Mouse (Mus musculus) hindbrain, postnatal 0 days (tissue): Measurements from ENCODE around the gene Tmem123. TPM values are rescaled to one million over a fixed set of nuclear protein-coding genes. Genes with fewer than 3 reads are reported as not detected.

Source experiments
- ATAC-seq: fragments of 200-750 bp; cut with Nextera tagmentation; 2 replicates; pipeline ENCODE4 v1.8.0; 2017; ENCODE audit warnings: mild to moderate bottlenecking, moderate TSS enrichment, moderate library complexity
- DNase-seq: peaks from one replicate; pipeline ENCODE4 v3.0.0-alpha.2; 2015; ENCODE audit warnings: low spot score
- H3K27ac ChIP-seq: fragments of 300-500 bp; sonication (generic); 2 replicates; pipeline ENCODE4 v1.5.1; 2014; ENCODE audit warnings: mild to moderate bottlenecking
- H3K27me3 ChIP-seq: fragments of 300-500 bp; sonication (generic); 2 replicates; pipeline ENCODE4 v1.6.1; 2014; ENCODE audit warnings: low read length, mixed read lengths; ENCODE audit not compliant: insufficient read depth
- H3K36me3 ChIP-seq: fragments of 300-500 bp; sonication (generic); 2 replicates; pipeline ENCODE4 v1.6.1; 2014; ENCODE audit warnings: low read length, mixed read lengths; ENCODE audit not compliant: insufficient read depth
- H3K4me1 ChIP-seq: fragments of 300-500 bp; sonication (generic); 2 replicates; pipeline ENCODE4 v1.6.1; 2014; ENCODE audit warnings: antibody characterized with exemption, low read length, mixed read lengths; ENCODE audit not compliant: insufficient read depth
- H3K4me2 ChIP-seq: fragments of 300-500 bp; sonication (generic); 2 replicates; pipeline ENCODE4 v1.6.1; 2014; ENCODE audit warnings: low read depth, mild to moderate bottlenecking, low read length, moderate library complexity, mixed read lengths
- H3K4me3 ChIP-seq: fragments of 300-500 bp; sonication (generic); 2 replicates; pipeline ENCODE4 v1.5.1; 2014; ENCODE audit warnings: low read length
- H3K9ac ChIP-seq: fragments of 300-500 bp; sonication (generic); replicated peaks from 2 replicates; pipeline ENCODE4 v1.6.1; 2014; ENCODE audit warnings: mild to moderate bottlenecking, low read length, moderate library complexity, mixed read lengths
- H3K9me3 ChIP-seq: fragments of 300-500 bp; sonication (generic); 2 replicates; pipeline ENCODE4 v1.6.1; 2016; ENCODE audit warnings: low read length, mixed read lengths
- CTCF ChIP-seq: IDR thresholded peaks from 2 replicates; pipeline ENCODE4 v1.5.1; 2016; ENCODE audit warnings: antibody characterized with exemption, control low read depth, low read depth
- WGBS: fragments of 180-500 bp; shearing (Covaris S2); extraction: QIAGEN DNeasy Blood & Tissue Kit; methylation state at CpG from one replicate; pipeline ENCODE4 v1.1.7; 2014; 5-methylcytosine and 5-hydroxymethylcytosine counted together
- polyA plus RNA-seq: library from polyadenylated mRNA; unstranded; fragments of >200 nt; fragmentation: Nextera tagmentation; extraction: Ambion mirVana; gene quantifications from 2 replicates; pipeline ENCODE4 v1.2.1, GENCODE M21; 2015
- total RNA-seq: library from RNA; depleted of rRNA; stranded (reverse); fragments of >200 nt; gene quantifications from 2 replicates; pipeline ENCODE4 v1.2.3, GENCODE M21; 2014

Tmem123 gene
- total and polyA plus RNA-seq, 2 experiments from 2014 or later = 18.8 to 24.7 TPM

DNA sequence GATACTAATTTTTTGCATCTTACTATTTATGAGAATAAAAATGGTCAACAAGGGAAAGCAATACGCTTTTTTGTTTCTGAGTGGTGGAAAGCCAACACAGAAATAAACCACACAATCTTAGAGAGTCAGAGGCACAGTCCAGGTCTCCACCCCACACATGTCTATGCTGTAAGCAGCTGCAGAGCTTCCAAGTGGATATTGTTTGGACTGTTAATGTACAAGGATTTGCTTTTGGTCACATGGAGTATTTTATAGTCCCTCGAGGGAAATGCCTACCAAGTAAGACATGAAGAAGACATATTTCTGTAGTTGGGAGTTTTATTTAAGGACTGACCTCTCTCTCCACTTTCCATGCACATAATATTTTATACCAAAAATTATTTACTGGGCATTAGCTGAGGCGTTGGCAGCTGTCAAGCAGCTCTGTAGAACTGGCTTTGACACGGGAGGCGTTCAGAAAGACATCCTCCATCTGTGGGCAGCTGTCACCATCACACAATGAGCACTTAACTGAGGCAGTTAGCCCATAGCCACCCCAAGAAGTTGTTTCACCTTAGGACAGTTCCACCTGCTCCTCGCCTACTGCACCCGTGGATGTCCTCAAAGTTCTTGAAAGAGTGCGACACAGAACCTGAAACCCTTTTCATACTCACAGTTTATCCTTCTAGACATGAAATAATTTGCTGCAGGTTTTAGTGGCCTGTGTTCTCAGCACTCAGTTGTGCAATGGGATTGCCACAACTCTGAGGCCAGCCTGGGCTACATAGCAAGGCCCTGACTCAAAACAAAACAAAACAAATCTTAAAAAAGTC, 26.1 kb downstream of the Tmem123 start:
- no peak overlapping the region for H3K4me3 ChIP-seq
- H3K9me3 ChIP-seq = no peaks in the 10 kb centered on the region
- H3K27ac ChIP-seq = no peak overlapping the region
- no peak for DNase-seq
- no peak overlapping the region for H3K4me2 ChIP-seq
- 88% methylated on average over 8 of the region's 8 CpGs for WGBS
- no peaks in the 10 kb centered on the region for H3K36me3 ChIP-seq
- no peak overlapping the region for H3K9ac ChIP-seq
- no peaks in the 10 kb centered on the region for H3K4me1 ChIP-seq
- TF ChIP-seq CTCF = no peak
- ATAC-seq = no peak
- no peaks in the 10 kb centered on the region for H3K27me3 ChIP-seq

DNA sequence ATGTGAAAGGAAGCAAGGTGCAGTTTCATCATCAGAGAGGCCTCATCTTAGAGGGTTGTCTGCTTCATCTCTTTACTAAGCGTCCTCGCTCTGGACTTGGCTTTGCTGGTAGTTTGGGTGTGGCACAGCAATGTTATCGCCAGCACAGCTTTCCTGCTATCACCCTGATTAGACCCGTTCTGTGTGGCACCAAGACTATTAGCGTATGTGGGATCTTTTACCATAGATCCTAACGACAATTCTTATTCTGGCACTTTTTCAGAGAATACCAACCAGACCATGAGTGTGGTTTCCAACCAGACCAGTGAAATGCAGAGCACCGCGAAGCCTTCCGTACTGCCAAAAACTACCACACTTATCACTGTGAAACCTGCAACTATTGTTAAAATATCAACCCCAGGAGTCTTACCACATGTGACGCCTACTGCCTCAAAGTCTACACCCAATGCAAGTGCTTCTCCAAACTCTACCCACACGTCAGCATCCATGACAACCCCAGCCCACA, 26.8 kb downstream of the Tmem123 start:
- Histone ChIP-seq H3K9me3 (no peaks in the 10 kb centered on the region), H3K27ac (no peak overlapping the region), H3K4me2 (no peak overlapping the region), H3K9ac (no peak overlapping the region), H3K4me3 (no peak overlapping the region), H3K36me3 (no peaks in the 10 kb centered on the region), H3K4me1 (no peaks in the 10 kb centered on the region), H3K27me3 (no peaks in the 10 kb centered on the region)
- 96% methylated on average over 11 of the region's 11 CpGs for WGBS
- no peak for TF ChIP-seq CTCF
- DNase-seq (no peak), ATAC-seq (no peak)

DNA sequence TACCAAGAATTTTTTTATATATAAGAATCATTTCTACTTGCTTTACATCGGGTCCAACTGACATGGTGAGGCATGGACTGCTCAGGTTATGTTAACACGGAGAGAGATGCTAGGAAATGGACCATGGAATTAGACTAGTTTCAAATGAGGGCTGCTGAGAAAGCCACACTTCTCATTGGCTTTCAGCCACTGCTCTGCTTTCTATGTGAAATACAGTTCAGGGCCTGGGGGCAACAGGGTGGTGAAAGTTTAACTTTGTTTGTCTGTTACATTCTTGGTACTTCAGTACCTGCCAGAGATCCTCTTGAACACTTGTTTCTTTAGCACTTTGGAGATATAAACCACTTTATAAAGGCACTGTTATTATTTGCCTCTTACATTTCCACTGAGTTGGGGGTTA, 29.7 kb downstream of the Tmem123 start:
- ATAC-seq (no peak), DNase-seq (no peak)
- no peak overlapping the region for H3K4me3 ChIP-seq
- H3K4me1 ChIP-seq = no peaks in the 10 kb centered on the region; the same call in 1 of the 2 replicates
- no peaks in the 10 kb centered on the region for H3K27me3 ChIP-seq
- no peak overlapping the region for H3K9ac ChIP-seq
- WGBS = 87% methylated on average over 2 of the region's 2 CpGs
- no peak overlapping the region for H3K27ac ChIP-seq
- H3K36me3 ChIP-seq = no peaks in the 10 kb centered on the region
- H3K4me2 ChIP-seq = no peak overlapping the region
- TF ChIP-seq CTCF = no peak
- H3K9me3 ChIP-seq = no peaks in the 10 kb centered on the region

DNA sequence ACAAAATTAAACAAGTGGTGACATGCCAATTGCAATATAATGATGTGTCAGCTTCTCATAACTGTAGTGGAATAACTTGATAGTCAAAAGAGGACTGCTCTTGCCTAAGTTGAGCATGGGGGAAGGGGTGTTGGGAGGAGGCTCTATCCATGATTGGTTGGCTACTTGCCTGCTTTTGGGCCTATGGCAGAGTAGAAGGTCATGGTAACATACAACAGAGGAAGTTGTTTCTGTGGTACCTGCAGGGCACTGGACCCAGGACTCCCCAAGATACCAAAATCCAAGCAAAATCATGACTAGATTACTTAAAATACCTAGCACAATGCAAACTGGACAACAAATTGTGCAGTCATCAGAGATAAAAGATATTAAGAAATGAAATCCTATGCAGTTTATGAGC, 31.7 kb downstream of the Tmem123 start:
- no peak overlapping the region for H3K9ac ChIP-seq
- no peaks in the 10 kb centered on the region for H3K9me3 ChIP-seq
- DNase-seq (no peak), ATAC-seq (no peak)
- no peak for TF ChIP-seq CTCF
- no peak overlapping the region for H3K27ac ChIP-seq
- no peak overlapping the region for H3K4me2 ChIP-seq
- H3K4me3 ChIP-seq = no peak overlapping the region
- H3K4me1 ChIP-seq = no peaks in the 10 kb centered on the region; the same call in 1 of the 2 replicates
- H3K36me3 ChIP-seq = no peaks in the 10 kb centered on the region
- H3K27me3 ChIP-seq = no peaks in the 10 kb centered on the region

DNA sequence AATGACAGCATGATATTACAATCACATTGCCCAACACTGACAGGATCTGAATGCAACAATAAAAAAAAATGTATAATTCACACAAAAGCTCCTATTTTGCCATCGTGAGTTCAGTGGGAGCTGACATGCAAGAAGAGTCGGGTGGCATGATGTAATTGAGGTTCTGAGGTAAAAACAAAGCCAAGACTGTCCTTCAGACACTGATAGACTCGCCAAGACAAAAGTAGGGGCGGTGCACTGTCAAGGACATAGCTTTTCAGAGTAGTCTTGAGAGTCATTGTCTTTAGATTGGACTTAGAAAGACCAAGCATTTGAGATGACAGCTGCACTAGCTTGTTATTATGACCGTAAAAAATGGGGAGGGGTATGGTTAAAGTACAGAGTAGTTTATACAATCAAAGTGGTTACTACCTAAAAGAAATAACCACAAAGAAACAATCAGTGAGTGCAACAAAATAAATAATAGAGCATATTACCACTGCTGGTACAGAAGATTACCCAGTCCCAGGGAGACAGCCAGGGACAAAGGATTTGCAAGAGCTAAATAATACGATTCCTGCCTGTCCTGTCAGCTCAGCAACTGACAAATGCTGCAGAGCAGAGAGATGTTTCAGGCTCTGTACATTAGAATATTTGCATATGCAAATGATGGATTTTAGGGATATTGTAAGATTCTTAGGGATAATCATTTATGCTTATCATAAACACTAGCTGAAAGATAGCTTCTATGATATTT, 32.5 kb downstream of the Tmem123 start:
- Histone ChIP-seq H3K4me3 (no peak overlapping the region), H3K4me1 (no peaks in the 10 kb centered on the region; the same call in 1 of the 2 replicates), H3K27me3 (no peaks in the 10 kb centered on the region), H3K9ac (no peak overlapping the region), H3K27ac (no peak overlapping the region), H3K4me2 (no peak overlapping the region), H3K9me3 (no peaks in the 10 kb centered on the region), H3K36me3 (no peaks in the 10 kb centered on the region)
- DNase-seq (no peak), ATAC-seq (0 out of 2 replicates have a peak, but pooled peaks have one; percentile 51)
- WGBS = 44% methylated on average over 6 of the region's 6 CpGs
- no peak for TF ChIP-seq CTCF

DNA sequence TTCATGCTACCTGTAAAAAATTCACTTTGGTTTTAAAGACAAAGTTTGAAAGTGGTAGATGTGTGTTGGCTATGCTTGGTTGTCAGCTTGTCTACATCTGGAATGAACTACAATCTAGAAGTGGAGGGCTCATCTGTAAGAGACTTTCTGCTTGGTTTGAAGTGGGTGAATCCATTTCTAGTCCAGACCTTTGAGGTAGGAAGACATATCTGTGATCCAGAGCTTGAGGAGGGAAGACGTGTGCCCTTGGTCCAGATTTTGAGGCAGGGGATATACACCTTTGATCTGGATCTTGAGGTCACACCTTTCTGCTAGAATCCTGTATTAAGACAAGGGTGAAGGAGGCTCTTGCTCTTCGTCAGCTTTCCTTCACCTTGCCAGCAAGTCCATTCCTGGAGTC, 33.7 kb downstream of the Tmem123 start:
- ATAC-seq = no peak
- no peak overlapping the region for H3K27ac ChIP-seq
- no peaks in the 10 kb centered on the region for H3K9me3 ChIP-seq
- no peak for DNase-seq
- no peak overlapping the region for H3K9ac ChIP-seq
- no peaks in the 10 kb centered on the region for H3K27me3 ChIP-seq
- no peak overlapping the region for H3K4me3 ChIP-seq
- no peaks in the 10 kb centered on the region for H3K36me3 ChIP-seq
- H3K4me1 ChIP-seq = no peaks in the 10 kb centered on the region; the same call in 1 of the 2 replicates
- no peak for TF ChIP-seq CTCF
- 89% methylated on average over 2 of the region's 2 CpGs for WGBS
- no peak overlapping the region for H3K4me2 ChIP-seq
